Mouse (Mus musculus): ENCODE data around the gene Iqgap2.

DNA sequence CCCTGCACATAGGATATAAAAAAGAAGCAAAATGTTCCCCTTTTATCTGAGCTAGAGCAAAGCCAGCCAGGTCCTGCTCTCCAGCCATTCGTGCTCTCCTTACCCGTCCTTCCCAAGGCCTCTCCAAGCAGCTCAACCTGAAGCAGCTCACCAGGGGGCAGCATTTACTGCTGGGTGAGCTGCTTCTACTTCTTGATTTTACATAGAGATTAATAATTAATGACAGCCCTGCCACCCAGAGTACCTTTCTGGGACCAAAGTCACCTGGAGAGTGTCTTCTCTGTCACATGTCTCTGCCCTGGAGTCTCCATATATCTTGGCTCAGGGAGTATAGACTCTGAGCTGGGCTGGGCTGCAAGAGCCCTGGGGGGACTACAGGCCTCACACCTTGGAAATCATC is 114.5 kb downstream of the Iqgap2 start:
- peak; percentile 51 for TF ChIP-seq CTCF (IDR thresholded peaks at IDR 0.05; ENCODE audit: low read depth, low read length)
- no peak for TF ChIP-seq POLR2A (IDR thresholded peaks at IDR 0.05; ENCODE audit: insufficient read depth, low read length)
